Mouse (Mus musculus) MEL (cell line): ENCODE data around the gene Gba2. TPM values are rescaled to one million over a fixed set of nuclear protein-coding genes. Genes with fewer than 3 reads are reported as not detected.

ENCODE experiments used
- DNase-seq: peaks from one replicate; pipeline ENCODE4 v3.0.0; 2011; ENCODE audit warnings: low read depth, low spot score
- H3K27ac ChIP-seq: 2 replicates; pipeline ENCODE4 v1.5.1; 2012; ENCODE audit warnings: low read depth, mild to moderate bottlenecking, control low read depth, low read length, moderate library complexity; ENCODE audit not compliant: control insufficient read depth
- H3K27me3 ChIP-seq, 2 experiments: fragments of 150-350 bp in 1 of 2; sonication (generic) in 1 of 2; 2 replicates each; pipeline ENCODE4 v1.6.1; 2012; ENCODE audit warnings: low read length in 2 of 2, mild to moderate bottlenecking in 2 of 2, improper control_type of control experiment in 1 of 2, moderate library complexity in 1 of 2; ENCODE audit not compliant: insufficient read depth in 2 of 2, control insufficient read depth in 1 of 2
- H3K36me3 ChIP-seq, 2 experiments: 2 replicates each; pipeline ENCODE4 v1.6.1; 2012 to 2014; ENCODE audit warnings: low read length in 2 of 2, improper control_type of control experiment in 1 of 2, inconsistent platforms in 1 of 2, mild to moderate bottlenecking in 1 of 2; ENCODE audit not compliant: insufficient read depth in 2 of 2, control insufficient read depth in 1 of 2
- H3K4me1 ChIP-seq, 2 experiments: fragments of 150-350 bp in 1 of 2; sonication (generic) in 1 of 2; 2 replicates each; pipeline ENCODE4 v1.6.1; 2012; ENCODE audit warnings: low read length in 2 of 2, improper control_type of control experiment in 1 of 2, mild to moderate bottlenecking in 1 of 2; ENCODE audit not compliant: insufficient read depth in 2 of 2, control insufficient read depth in 1 of 2
- H3K4me3 ChIP-seq, 2 experiments: fragments of 150-350 bp in 1 of 2; sonication (generic) in 1 of 2; 2 replicates each; pipeline ENCODE4 v1.5.1; 2012; ENCODE audit warnings: low read depth in 2 of 2, low read length in 2 of 2, mild to moderate bottlenecking in 2 of 2, moderate library complexity in 2 of 2, control low read depth in 1 of 2, improper control_type of control experiment in 1 of 2; ENCODE audit not compliant: control insufficient read depth in 1 of 2, insufficient read depth in 1 of 2
- H3K79me2 ChIP-seq: 2 replicates; pipeline ENCODE4 v1.6.1; 2012; ENCODE audit warnings: mild to moderate bottlenecking, low read length, moderate library complexity; ENCODE audit not compliant: control insufficient read depth, poor library complexity, insufficient read depth
- H3K9ac ChIP-seq: 2 replicates; pipeline ENCODE4 v1.6.1; 2012; ENCODE audit warnings: low read depth, mild to moderate bottlenecking, control low read depth, low read length, moderate library complexity; ENCODE audit not compliant: control insufficient read depth, poor library complexity, severe bottlenecking
- H3K9me3 ChIP-seq: fragments of 150-350 bp; sonication (generic); replicated peaks from 2 replicates; pipeline ENCODE4 v1.6.1; 2012; ENCODE audit warnings: mild to moderate bottlenecking, low read length, improper control_type of control experiment, moderate library complexity; ENCODE audit not compliant: insufficient read depth
- BHLHE40 ChIP-seq: IDR thresholded peaks from 2 replicates; pipeline ENCODE4 v1.6.1; 2012; ENCODE audit warnings: low read depth, mild to moderate bottlenecking, inconsistent platforms, low read length, improper control_type of control experiment, borderline replicate concordance
- CHD1 ChIP-seq: IDR thresholded peaks from 2 replicates; pipeline ENCODE4 v1.6.1; 2012; ENCODE audit warnings: low read depth, mild to moderate bottlenecking, inconsistent platforms, low read length, improper control_type of control experiment
- CHD2 ChIP-seq: IDR thresholded peaks from 2 replicates; pipeline ENCODE4 v1.6.1; 2011; ENCODE audit warnings: low read length, improper control_type of control experiment
- E2F4 ChIP-seq: IDR thresholded peaks from 2 replicates; pipeline ENCODE4 v1.6.1; 2011; ENCODE audit warnings: low read depth, low read length, improper control_type of control experiment, borderline replicate concordance
- ELF1 ChIP-seq: IDR thresholded peaks from 2 replicates; pipeline ENCODE4 v1.6.1; 2014; ENCODE audit warnings: low read depth, mild to moderate bottlenecking, inconsistent platforms, low read length, improper control_type of control experiment, moderate library complexity
- EP300 ChIP-seq, 2 experiments: IDR thresholded peaks; 2 replicates each; pipeline ENCODE4 v1.6.1; 2011; ENCODE audit warnings: improper control_type of control experiment in 2 of 2, low read length in 2 of 2, low read depth in 1 of 2, mild to moderate bottlenecking in 1 of 2
- ETS1 ChIP-seq: IDR thresholded peaks from 2 replicates; pipeline ENCODE4 v1.6.1; 2012; ENCODE audit warnings: low read depth, mild to moderate bottlenecking, inconsistent platforms, low read length, improper control_type of control experiment, moderate library complexity
- GABPA ChIP-seq: IDR thresholded peaks from 2 replicates; pipeline ENCODE4 v1.6.1; 2012; ENCODE audit warnings: low read depth, mild to moderate bottlenecking, inconsistent platforms, low read length, improper control_type of control experiment, moderate library complexity
- HCFC1 ChIP-seq: IDR thresholded peaks from 2 replicates; pipeline ENCODE4 v1.6.1; 2012; ENCODE audit warnings: low read depth, mild to moderate bottlenecking, inconsistent platforms, low read length, improper control_type of control experiment, moderate library complexity
- JUND ChIP-seq: IDR thresholded peaks from 2 replicates; pipeline ENCODE4 v1.6.1; 2011; ENCODE audit warnings: low read depth, mild to moderate bottlenecking, improper control_type of control experiment, low read length
- MAFK ChIP-seq: IDR thresholded peaks from 2 replicates; pipeline ENCODE4 v1.6.1; 2011; ENCODE audit warnings: low read depth, mild to moderate bottlenecking, low read length, improper control_type of control experiment, borderline replicate concordance
- MAZ ChIP-seq: IDR thresholded peaks from 2 replicates; pipeline ENCODE4 v1.6.1; 2012; ENCODE audit warnings: low read depth, mild to moderate bottlenecking, inconsistent platforms, low read length, improper control_type of control experiment
- MEF2A ChIP-seq: IDR thresholded peaks from 2 replicates; pipeline ENCODE4 v1.6.1; 2014; ENCODE audit warnings: low read depth, mild to moderate bottlenecking, inconsistent platforms, low read length, improper control_type of control experiment; ENCODE audit not compliant: poor library complexity, insufficient replicate concordance, severe bottlenecking; ENCODE audit errors: extremely low read depth
- MXI1 ChIP-seq: IDR thresholded peaks from 2 replicates; pipeline ENCODE4 v1.6.1; 2011; ENCODE audit warnings: mild to moderate bottlenecking, low read depth, low read length, improper control_type of control experiment
- NELFE ChIP-seq: IDR thresholded peaks from 2 replicates; pipeline ENCODE4 v1.6.1; 2011; ENCODE audit warnings: low read depth, low read length, improper control_type of control experiment
- NRF1 ChIP-seq: IDR thresholded peaks from 2 replicates; pipeline ENCODE4 v1.6.1; 2014; ENCODE audit warnings: low read depth, mild to moderate bottlenecking, inconsistent platforms, low read length, improper control_type of control experiment, moderate library complexity; ENCODE audit not compliant: poor library complexity, insufficient read depth, severe bottlenecking
- POLR2A ChIP-seq, 2 experiments: IDR thresholded peaks; 2 replicates each; pipeline ENCODE4 v1.6.1; 2011 to 2012; ENCODE audit warnings: low read length in 2 of 2, mild to moderate bottlenecking in 2 of 2, control low read depth in 1 of 2, improper control_type of control experiment in 1 of 2, low read depth in 1 of 2, moderate library complexity in 1 of 2; ENCODE audit not compliant: control insufficient read depth in 1 of 2, insufficient read depth in 1 of 2, poor library complexity in 1 of 2
- RAD21 ChIP-seq: IDR thresholded peaks from 2 replicates; pipeline ENCODE4 v1.6.1; 2011; ENCODE audit warnings: mild to moderate bottlenecking, low read depth, low read length, improper control_type of control experiment
- RCOR1 ChIP-seq: IDR thresholded peaks from 2 replicates; pipeline ENCODE4 v1.6.1; 2012; ENCODE audit warnings: low read depth, mild to moderate bottlenecking, inconsistent platforms, low read length, improper control_type of control experiment
- SIN3A ChIP-seq: IDR thresholded peaks from 2 replicates; pipeline ENCODE4 v1.6.1; 2012; ENCODE audit warnings: low read length, improper control_type of control experiment, inconsistent platforms
- SMC3 ChIP-seq: IDR thresholded peaks from 2 replicates; pipeline ENCODE4 v1.6.1; 2011; ENCODE audit warnings: low read depth, low read length, improper control_type of control experiment
- TBP ChIP-seq: IDR thresholded peaks from 2 replicates; pipeline ENCODE4 v1.8.0; 2011; ENCODE audit warnings: low read depth, low read length, improper control_type of control experiment
- UBTF ChIP-seq: IDR thresholded peaks from 2 replicates; pipeline ENCODE4 v1.6.1; 2012; ENCODE audit warnings: low read depth, mild to moderate bottlenecking, inconsistent platforms, low read length, improper control_type of control experiment, moderate library complexity, borderline replicate concordance; ENCODE audit not compliant: insufficient read depth
- USF1 ChIP-seq: IDR thresholded peaks from 2 replicates; pipeline ENCODE4 v1.6.1; 2014; ENCODE audit warnings: low read depth, mild to moderate bottlenecking, inconsistent platforms, low read length, improper control_type of control experiment, moderate library complexity
- USF2 ChIP-seq, 2 experiments: IDR thresholded peaks; 2 replicates each; pipeline ENCODE4 v1.6.1; 2011 to 2012; ENCODE audit warnings: improper control_type of control experiment in 2 of 2, low read length in 2 of 2, borderline replicate concordance in 1 of 2, inconsistent platforms in 1 of 2, low read depth in 1 of 2, mild to moderate bottlenecking in 1 of 2; ENCODE audit not compliant: insufficient read depth in 1 of 2
- ZC3H11A ChIP-seq: IDR thresholded peaks from 2 replicates; pipeline ENCODE4 v1.6.1; 2012; ENCODE audit warnings: low read depth, mild to moderate bottlenecking, inconsistent platforms, low read length, improper control_type of control experiment
- ZKSCAN1 ChIP-seq: IDR thresholded peaks from 2 replicates; pipeline ENCODE4 v1.6.1; 2012; ENCODE audit warnings: low read depth, mild to moderate bottlenecking, inconsistent platforms, low read length, improper control_type of control experiment, moderate library complexity
- ZMIZ1 ChIP-seq: IDR thresholded peaks from 2 replicates; pipeline ENCODE4 v1.6.1; 2012; ENCODE audit warnings: low read depth, mild to moderate bottlenecking, inconsistent platforms, low read length, improper control_type of control experiment, moderate library complexity
- polyA plus RNA-seq, 2 experiments: library from polyadenylated mRNA; stranded (reverse) in 1 of 2; unstranded in 1 of 2; fragments of >175 nt in 1 of 2; fragments of >200 nt in 1 of 2; gene quantifications; 2 replicates each; pipeline versions ENCODE4 v1.2.1 to v1.2.4; 2012; ENCODE audit warnings: low replicate concordance in 2 of 2, low read depth in 1 of 2; ENCODE audit not compliant: insufficient read length in 2 of 2, insufficient read depth in 1 of 2, missing spikeins in 1 of 2
- total RNA-seq: library from RNA; depleted of rRNA; stranded (reverse); fragments of 300-350 nt; gene quantifications from 2 replicates; pipeline ENCODE4 v1.2.3, GENCODE M21; 2012

Gene Gba2
- total and polyA plus RNA-seq, 3 experiments = 5.7 to 24.9 TPM; not detected in 1

DNA sequence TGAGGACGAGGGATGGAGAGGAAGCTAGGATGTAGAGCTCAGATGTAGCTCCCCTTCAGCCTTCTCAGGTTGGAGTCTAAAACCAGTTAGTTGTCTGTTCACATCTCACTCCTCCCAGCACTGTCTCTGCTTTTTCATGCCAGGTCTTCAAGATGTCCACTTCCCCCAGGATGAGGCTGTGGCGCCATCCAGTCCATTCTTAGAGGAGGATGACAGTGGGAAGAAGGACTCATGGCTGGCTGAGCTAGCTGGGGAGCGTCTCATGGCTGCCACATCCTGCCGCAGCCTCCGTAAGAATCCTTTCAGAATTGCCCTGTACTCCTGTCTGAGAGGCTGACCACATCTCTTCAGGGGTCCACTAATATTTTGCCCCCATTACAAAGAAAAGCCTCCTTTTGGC lies 2.0 kb upstream of the Gba2 start:
- peaks cover 7 to 19% of the 10 kb centered on the region in 2 experiments for H3K4me1 ChIP-seq
- no peak overlapping the region for H3K9ac ChIP-seq
- H3K4me3 ChIP-seq = no peak overlapping the region
- no peaks in the 10 kb centered on the region for H3K27me3 ChIP-seq
- no peak overlapping the region for H3K27ac ChIP-seq
- DNase-seq = no peak
- H3K36me3 ChIP-seq = peaks cover 0 to 3% of the 10 kb centered on the region in 2 experiments; a peak in 2 of 4 replicates
- peaks cover 21% of the 10 kb centered on the region for H3K79me2 ChIP-seq
- TF ChIP-seq ETS1 = no peak
- no peak for TF ChIP-seq E2F4
- TF ChIP-seq USF1 = no peak
- TF ChIP-seq MEF2A = no peak
- no peak for TF ChIP-seq MAZ
- TF ChIP-seq NRF1 = no peak
- TF ChIP-seq HCFC1 = no peak
- no peak for TF ChIP-seq TBP
- TF ChIP-seq SIN3A = no peak
- no peak for TF ChIP-seq JUND
- TF ChIP-seq BHLHE40 = no peak
- no peak for TF ChIP-seq ZKSCAN1
- TF ChIP-seq EP300 (IDR thresholded peaks at IDR 0.05; ENCODE audit: low read depth in 1 of 2, low read length in 2 of 2) = no peak
- no peak for TF ChIP-seq ZMIZ1
- TF ChIP-seq POLR2A (IDR thresholded peaks at IDR 0.05; ENCODE audit: control insufficient read depth in 1 of 2, insufficient read depth in 1 of 2, low read depth in 1 of 2, low read length in 2 of 2, poor library complexity in 1 of 2) = no peak
- TF ChIP-seq GABPA = no peak
- TF ChIP-seq UBTF = no peak
- TF ChIP-seq RCOR1 = no peak
- no peak for TF ChIP-seq SMC3
- TF ChIP-seq ELF1 = no peak
- TF ChIP-seq, all 39 proteins: peak for 0
- no peaks in the 10 kb centered on the region for H3K9me3 ChIP-seq

DNA sequence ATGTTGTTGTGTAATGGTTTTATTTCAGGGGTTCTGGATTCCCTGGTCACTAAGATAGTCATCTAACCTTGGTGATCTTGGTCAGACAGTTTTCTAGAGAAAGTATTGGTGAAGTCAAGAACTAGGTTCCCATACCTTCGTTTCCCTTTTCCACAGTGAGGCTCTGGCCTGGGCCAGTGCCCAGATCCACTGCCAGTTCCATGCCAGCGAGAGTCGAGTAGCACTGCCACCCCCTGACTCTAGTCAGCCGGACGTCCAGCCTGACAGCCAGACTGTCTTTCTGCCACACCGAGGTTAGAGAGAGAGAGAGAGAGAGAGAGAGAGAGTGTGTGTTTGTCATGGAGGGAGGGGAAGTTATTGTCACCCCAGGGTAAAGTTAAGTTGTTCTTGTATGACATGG lies 1.1 kb upstream of the Gba2 start:
- Histone ChIP-seq H3K27ac (no peak overlapping the region), H3K36me3 (peaks cover 0 to 3% of the 10 kb centered on the region in 2 experiments; a peak in 2 of 4 replicates), H3K27me3 (no peaks in the 10 kb centered on the region), H3K9me3 (no peaks in the 10 kb centered on the region), H3K4me3 (peak overlapping the region; percentile 93 to 95; a peak in 3 of 4 replicates), H3K4me1 (peaks cover 7 to 21% of the 10 kb centered on the region in 2 experiments), H3K9ac (peak overlapping the region; percentile 93), H3K79me2 (peaks cover 21% of the 10 kb centered on the region)
- no peak for TF ChIP-seq RAD21
- TF ChIP-seq MAFK = no peak
- no peak for TF ChIP-seq ZC3H11A
- TF ChIP-seq MEF2A = no peak
- TF ChIP-seq NELFE = no peak
- TF ChIP-seq JUND = no peak
- TF ChIP-seq ELF1 = no peak
- no peak for TF ChIP-seq MXI1
- TF ChIP-seq CHD2 = no peak
- TF ChIP-seq CHD1 = no peak
- TF ChIP-seq EP300 (IDR thresholded peaks at IDR 0.05; ENCODE audit: low read depth in 1 of 2, low read length in 2 of 2) = no peak
- no peak for TF ChIP-seq E2F4
- TF ChIP-seq USF2 (IDR thresholded peaks at IDR 0.05; ENCODE audit: borderline replicate concordance in 1 of 2, insufficient read depth in 1 of 2, low read depth in 1 of 2, low read length in 2 of 2) = no peak
- no peak for TF ChIP-seq ZKSCAN1
- no peak for TF ChIP-seq RCOR1
- no peak for DNase-seq
